ENCODE assay signal across 23 mouse cellular contexts in genomic region chr12:15455744-15456143, GRCm38 (mm10).
A peak's percentile ranks its signal among the peaks of the same experiment; 100 is the strongest.
DNase-seq lines count a peak whose midpoint lies in the region; ATAC-seq and TF ChIP-seq lines count a peak whose summit lies in the region.
"Had no signal": no experiment of that assay in that cellular context is flagged by ENCODE, and none has a peak within 500 bp of the region (broad histone marks: within the 10 kb centered on the region; RNA-seq: fewer than 3 reads in every experiment).

No protein-coding gene starts in this region.

- ATAC-seq in frontal cortex, adult (ENCODE audit: low TSS enrichment) = peak; percentile 61
- ATAC-seq: forebrain, embryonic 14.5 days; forebrain, embryonic 16.5 days had no signal

- no peaks in the 10 kb centered on the region for H3K4me1 ChIP-seq in thymus, adult 2 months (replicated peaks; ENCODE audit: control insufficient read depth, insufficient read depth, low read length)
- H3K4me1 ChIP-seq: embryonic facial prominence, embryonic 13.5 days; embryonic facial prominence, embryonic 15.5 days; forebrain, embryonic 10.5 days; forebrain, embryonic 12.5 days had no signal

- no peak for TF ChIP-seq CTCF in thymus, adult 2 months (IDR thresholded peaks at IDR 0.05; ENCODE audit: borderline replicate concordance, control insufficient read depth, extremely low read depth, insufficient read depth, low read length, poor library complexity)

- no peak overlapping the region for H3K4me3 ChIP-seq in thymus, adult 2 months (ENCODE audit: control insufficient read depth, insufficient read depth, low read length)
- H3K4me3 ChIP-seq: embryonic facial prominence, embryonic 13.5 days; embryonic facial prominence, embryonic 15.5 days; erythroblast, embryonic 14.5 days; forebrain, embryonic 10.5 days; forebrain, embryonic 12.5 days had no signal

- no peaks in the 10 kb centered on the region for H3K36me3 ChIP-seq in thymus, adult 2 months (ENCODE audit: control insufficient read depth, insufficient read depth, low read length)
- H3K36me3 ChIP-seq: embryonic facial prominence, embryonic 13.5 days; embryonic facial prominence, embryonic 15.5 days; forebrain, embryonic 10.5 days; forebrain, embryonic 12.5 days had no signal

- no peaks in the 10 kb centered on the region for H3K27me3 ChIP-seq in thymus, adult 2 months (ENCODE audit: control insufficient read depth, insufficient read depth, low read length)
- H3K27me3 ChIP-seq: embryonic facial prominence, embryonic 13.5 days; embryonic facial prominence, embryonic 15.5 days; forebrain, embryonic 12.5 days had no signal

- WGBS in thymus, adult 2 months = 94% methylated on average over 2 of the region's 2 CpGs

- DNase-seq in frontal cortex, postnatal 10 days (ENCODE audit: low spot score in 2 of 2) = no peak
- DNase-seq in ES-CJ7 (ENCODE audit: low read depth, low spot score) (peak; percentile 57), R1 (ENCODE audit: low read depth, low spot score) (peak; percentile 73)
- DNase-seq in brain, adult 2 months (ENCODE audit: low read depth, low spot score) = peak; percentile 25
- DNase-seq in kidney, postnatal 25 days = no peak
- DNase-seq in thymus, adult 2 months = no peak
- DNase-seq: adrenal gland, adult 2 months; adrenal gland, postnatal 10 days; adrenal gland, postnatal 25 days; cerebellum, adult 11-12 months; cerebellum, adult 8-10 months; cerebellum, adult 9-11 months; cerebellum, postnatal 14 days; cerebellum, postnatal 36 days; embryo, embryonic 11 days had no signal

- H3K27ac ChIP-seq in thymus, adult 2 months (ENCODE audit: control insufficient read depth, insufficient read depth, low read length) = no peak overlapping the region
- H3K27ac ChIP-seq: embryonic facial prominence, embryonic 13.5 days; embryonic facial prominence, embryonic 15.5 days; forebrain, embryonic 10.5 days; forebrain, embryonic 12.5 days had no signal

- no peak for TF ChIP-seq POLR2A in thymus, adult 2 months (IDR thresholded peaks at IDR 0.05; ENCODE audit: control insufficient read depth, extremely low read depth, insufficient read depth, low read length, poor library complexity)

Comparison
In these comparisons a context has a peak if more than half of its experiments do, and no peak if none do; other contexts are left out.
1. DNase-seq: peak in ES-CJ7 (single experiment), R1 (single experiment) and brain, adult 2 months (single experiment); none in frontal cortex, postnatal 10 days (0 of 2), kidney, postnatal 25 days (0 of 2) and thymus, adult 2 months (single experiment).